Mouse (Mus musculus) ES-E14 (cell line): ENCODE measurements around the gene Cers6.

ENCODE experiments used
- HCFC1 ChIP-seq: IDR thresholded peaks from 2 replicates; pipeline ENCODE4 v1.6.1; 2012; ENCODE audit warnings: low read length, inconsistent platforms, borderline replicate concordance; ENCODE audit not compliant: insufficient read depth
- MAFK ChIP-seq: IDR thresholded peaks from 2 replicates; pipeline ENCODE4 v1.6.1; 2014; ENCODE audit warnings: mild to moderate bottlenecking, low read depth, low read length, inconsistent platforms; ENCODE audit not compliant: insufficient read depth
- ZC3H11A ChIP-seq: IDR thresholded peaks from 2 replicates; pipeline ENCODE4 v1.6.1; 2012; ENCODE audit warnings: low read depth, mild to moderate bottlenecking, inconsistent platforms, low read length, borderline replicate concordance

GRCm38 (mm10) chr2:69128321-69128720 is 267.1 kb downstream of the Cers6 start:
- TF ChIP-seq MAFK, result no peak
- TF ChIP-seq HCFC1, result no peak
- no peak for TF ChIP-seq ZC3H11A
